Mouse (Mus musculus) skeletal muscle tissue, adult 2 months (tissue): ENCODE data around the gene Tmem119.
"Not testable (repeated sequence)": the region's sequence is repeated elsewhere in the genome, so short reads cannot be mapped to it uniquely, and the experiment has no call there.

Experiments used
- DNase-seq: peaks from one replicate; pipeline ENCODE4 v3.0.0-alpha.2; 2012; ENCODE audit warnings: low read depth, low spot score

Gene Tmem119

DNA sequence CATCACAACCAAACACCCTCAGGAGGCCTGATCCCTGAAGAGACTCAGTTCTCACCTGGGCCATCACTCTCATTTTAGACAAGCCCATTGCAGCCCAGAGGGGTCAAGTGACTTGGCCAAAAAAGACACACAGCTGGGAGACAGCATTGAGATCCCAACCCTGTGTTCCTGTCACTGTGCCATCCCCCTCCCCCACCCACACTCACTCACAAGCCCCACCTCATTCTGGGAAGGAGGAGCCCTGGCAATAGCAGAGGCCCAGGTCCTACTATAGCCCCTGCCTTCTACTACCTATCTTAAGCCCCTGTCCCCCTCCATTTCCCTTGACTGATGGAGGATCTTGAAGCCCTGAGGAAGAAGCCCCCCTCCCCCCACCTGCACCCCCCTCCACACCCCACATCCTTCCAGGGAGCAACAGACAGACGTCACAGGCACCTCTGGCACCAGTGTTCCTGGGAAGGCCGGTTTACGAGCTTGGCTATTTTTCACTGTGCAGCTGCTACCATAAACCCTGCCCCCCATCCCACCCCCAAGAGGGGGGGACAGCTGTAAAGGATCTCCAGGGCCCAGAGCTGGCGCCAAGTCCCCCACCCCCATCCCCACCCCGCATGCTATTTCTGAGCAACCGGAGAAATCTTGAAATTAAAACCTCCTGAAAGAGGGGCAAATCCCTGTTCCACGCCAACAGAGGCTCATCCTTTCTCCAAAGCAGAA is 11.1 kb downstream of the Tmem119 start:
- no peak for DNase-seq

DNA sequence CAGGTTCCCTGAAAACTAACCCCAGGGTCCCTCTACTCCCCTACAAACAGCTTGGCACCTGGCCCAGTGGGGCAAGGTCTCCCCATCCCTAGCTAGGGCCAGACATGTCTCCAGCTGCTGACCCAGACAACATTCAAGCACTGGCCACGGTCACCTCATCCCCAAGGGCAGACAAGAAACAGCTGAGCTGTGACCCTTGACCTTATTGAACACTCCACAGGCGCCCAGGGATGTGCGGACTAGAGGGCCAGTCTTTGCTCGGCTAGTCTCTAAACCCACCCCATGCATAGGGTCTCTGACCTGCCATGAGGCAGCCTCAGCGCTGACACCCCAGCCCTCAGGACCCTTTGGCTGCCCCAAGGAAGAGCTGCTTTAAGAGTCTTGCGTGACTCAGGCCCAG is 11.7 kb downstream of the Tmem119 start:
- DNase-seq, result no peak

- no peak for DNase-seq
Measured at GRCm38 (mm10) chr5:113786985-113787384, 13.3 kb downstream of the Tmem119 start.

DNA sequence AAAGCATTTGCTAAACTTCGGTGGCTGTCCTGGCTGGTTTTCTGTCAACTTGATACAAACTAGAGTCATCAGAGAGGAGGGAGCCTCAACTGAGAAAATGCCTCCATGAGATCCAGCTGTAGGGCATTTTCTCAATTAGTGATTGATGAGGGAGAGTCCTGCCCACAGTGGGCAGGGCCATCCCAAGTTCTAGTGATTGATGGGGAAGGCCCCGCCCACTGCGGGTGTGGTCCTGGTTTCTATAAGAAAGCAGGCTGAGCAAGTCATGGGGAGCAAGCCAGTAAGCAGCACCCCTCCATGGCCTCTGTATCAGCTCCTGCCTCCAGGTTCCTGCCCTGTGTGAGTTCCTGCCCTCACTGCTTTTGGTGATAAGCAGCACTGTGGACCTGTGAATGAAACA is 16.2 kb downstream of the Tmem119 start:
- DNase-seq, result not testable (repeated sequence)

- DNase-seq, result peak; percentile 51
Measured at GRCm38 (mm10) chr5:113783581-113784001, 16.7 kb downstream of the Tmem119 start.

GRCm38 (mm10) chr5:113782624-113783023 is 17.7 kb downstream of the Tmem119 start:
- DNase-seq, result no peak

- no peak for DNase-seq
Measured at GRCm38 (mm10) chr5:113781875-113782274, 18.4 kb downstream of the Tmem119 start.

DNA sequence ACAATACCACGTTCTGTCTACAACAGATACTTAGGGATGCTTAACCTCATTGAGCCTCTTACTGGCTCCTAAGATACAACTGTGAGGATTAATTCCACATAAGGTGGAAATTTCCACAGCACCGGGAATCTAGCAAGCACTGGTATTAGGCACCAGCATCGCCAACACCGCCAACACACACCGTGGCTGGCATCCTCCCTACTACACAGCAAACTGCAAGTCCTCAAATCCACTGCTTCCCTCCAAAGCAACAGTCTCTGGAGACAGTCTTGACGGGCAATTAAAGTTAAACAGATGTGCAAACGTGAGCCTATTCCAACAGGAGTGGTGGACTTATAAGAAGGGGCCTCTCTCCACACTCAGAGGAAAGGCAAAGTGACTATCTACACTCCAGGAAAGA is 19.1 kb downstream of the Tmem119 start:
- DNase-seq, result no peak

GRCm38 (mm10) chr5:113780763-113781162 is 19.6 kb downstream of the Tmem119 start:
- DNase-seq, result no peak

DNA sequence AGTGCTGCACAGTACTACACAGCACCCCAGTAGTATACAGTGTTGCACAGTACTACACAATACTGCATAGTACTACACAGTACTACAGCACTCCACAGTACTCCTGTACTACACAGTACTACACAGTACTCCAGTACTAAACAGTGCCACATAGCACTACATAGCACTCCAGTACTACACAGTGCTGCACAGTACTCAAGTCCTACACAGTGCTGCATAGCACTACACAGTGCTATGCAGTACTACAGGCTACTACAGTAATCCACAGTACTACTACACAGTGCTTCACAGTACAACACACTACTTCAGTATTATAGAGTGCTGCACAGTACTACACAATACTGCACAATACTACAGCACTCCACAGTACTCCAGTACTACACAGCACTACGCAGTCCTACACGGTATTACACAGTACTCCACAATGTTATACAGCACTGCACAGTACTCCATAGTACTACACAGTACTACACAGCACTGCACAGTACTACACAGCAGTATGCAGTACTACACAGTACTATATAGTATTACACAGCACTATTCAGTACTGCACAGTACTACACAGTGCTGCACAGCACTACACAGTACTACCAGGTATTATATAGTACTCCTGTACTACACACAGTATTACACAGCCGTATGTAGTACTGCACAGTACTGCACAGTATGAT is 20.1 kb downstream of the Tmem119 start:
- DNase-seq, result no peak

DNA sequence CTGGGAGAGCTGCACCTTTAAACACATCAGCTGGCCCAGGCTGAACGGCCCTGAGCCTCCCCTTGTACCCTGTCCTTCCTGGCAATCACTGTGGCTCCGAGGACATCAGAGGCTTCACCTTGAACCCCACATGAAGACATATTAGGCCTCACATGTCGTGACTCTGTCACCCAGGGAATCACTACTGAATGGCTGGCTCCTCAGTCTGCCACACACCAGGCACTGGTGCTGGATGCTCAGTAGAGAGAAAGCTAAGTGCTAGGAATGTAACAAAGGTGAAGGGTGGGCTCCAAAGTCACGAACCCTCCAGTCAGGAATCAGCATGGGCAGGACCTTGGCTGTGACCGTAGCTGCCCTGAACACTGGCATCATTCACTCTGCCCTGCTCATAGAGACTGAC is 20.7 kb downstream of the Tmem119 start:
- DNase-seq, result no peak

DNA sequence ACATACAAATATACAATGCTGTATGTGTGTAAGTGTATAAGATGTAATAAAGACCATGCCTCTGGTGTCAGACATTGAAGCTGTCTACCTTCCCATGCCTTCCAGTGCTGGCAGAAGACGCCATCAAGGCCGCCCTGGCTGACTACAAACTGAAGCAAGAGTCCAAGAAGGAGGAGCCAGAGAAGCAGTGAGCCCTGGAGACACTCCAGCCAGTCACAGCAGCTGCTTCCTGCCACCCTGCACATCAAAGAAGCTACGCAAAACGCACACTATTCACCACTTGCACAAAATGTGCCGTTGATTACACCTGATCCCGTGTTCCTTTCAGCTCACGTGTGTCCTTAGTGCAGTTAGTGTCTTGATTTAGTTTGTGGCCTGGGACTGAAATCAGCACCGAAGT is 22.6 kb downstream of the Tmem119 start:
- DNase-seq, result not testable (repeated sequence)

DNA sequence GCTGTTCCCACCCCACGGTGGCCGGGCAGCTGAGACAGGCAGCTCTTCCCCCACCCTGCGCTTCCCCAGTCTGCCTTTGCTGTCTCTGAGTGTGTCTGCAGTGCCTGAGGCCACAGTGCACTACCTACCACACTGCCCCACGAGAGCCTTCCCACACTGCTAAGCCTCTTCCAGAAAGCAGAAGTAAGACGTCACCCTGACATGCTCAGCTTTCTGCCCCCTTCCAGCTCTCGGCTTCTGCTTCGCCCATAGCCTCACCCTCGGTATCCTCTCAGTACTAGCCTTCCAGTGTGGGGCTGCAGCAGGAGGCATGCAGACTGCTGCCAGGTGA is 23.5 kb downstream of the Tmem119 start:
- peak; percentile 38 for DNase-seq

DNA sequence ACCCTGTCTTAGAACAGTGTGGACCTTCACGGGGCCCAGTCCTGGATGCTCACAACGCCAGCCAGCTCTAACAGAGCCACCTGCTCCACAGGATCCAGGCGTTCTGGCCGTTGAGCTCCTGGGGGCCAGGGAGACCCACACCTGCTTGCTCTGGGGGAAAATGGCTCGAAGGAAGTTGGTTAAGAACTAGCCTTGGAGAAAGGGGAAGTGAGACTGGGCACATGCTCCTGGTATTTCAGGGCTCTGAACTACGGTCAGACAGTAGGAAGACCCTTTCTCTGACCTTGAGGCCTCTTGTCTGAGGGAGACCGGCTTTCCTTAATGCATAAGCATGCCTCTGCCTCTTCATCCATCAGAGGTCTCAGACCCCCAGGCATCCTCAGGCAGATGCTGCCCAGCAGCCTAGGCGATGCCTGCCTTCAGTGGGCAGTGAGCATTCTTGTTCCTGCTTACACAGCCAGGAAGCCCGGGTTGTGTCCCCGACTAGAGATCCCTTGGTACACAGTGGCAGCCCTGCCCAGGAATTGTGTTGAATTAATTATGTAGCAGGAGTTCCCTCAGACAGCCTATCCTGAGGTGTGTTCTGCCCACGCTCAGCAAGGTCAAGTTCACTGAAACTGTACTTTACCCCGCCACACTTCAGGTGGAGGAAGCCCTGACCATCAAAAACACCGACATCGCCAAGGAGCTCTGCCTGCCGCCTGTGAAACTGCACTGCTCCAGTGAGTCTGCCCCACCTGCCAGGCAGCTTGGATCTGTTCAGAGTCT is 24.0 kb downstream of the Tmem119 start:
- DNase-seq, result no peak

GRCm38 (mm10) chr5:113775585-113775984 is 24.7 kb downstream of the Tmem119 start:
- no peak for DNase-seq

DNA sequence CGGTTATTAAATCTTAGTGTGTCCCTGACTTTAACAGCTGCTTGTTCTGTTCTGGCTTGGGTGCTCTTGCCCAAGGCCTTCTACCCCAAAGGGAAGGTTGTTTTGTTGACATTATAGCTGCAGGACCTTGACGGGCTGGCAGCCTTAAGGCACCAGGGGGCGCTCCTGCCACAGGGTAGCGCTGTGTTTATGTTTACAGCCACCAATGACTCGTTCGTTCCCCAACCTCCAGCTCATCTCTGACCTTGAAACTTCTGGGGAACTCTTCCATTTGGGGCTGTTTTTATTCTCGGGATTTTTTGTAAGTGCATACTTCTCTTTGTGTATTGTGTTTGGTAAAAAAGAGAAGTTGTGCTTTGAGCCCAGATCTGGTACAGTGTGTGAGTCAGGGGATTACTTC is 26.7 kb downstream of the Tmem119 start:
- peak; percentile 72 for DNase-seq

- no peak for DNase-seq
Measured at GRCm38 (mm10) chr5:113772905-113773519, 27.3 kb downstream of the Tmem119 start.

- peak; percentile 94 for DNase-seq
Measured at GRCm38 (mm10) chr5:113772450-113772895, 27.8 kb downstream of the Tmem119 start, which contains the start of the genes Sart3 and Iscu. Sart3 (minus strand) TSS chr5:113772510. Iscu (plus strand) TSS chr5:113772748.

DNA sequence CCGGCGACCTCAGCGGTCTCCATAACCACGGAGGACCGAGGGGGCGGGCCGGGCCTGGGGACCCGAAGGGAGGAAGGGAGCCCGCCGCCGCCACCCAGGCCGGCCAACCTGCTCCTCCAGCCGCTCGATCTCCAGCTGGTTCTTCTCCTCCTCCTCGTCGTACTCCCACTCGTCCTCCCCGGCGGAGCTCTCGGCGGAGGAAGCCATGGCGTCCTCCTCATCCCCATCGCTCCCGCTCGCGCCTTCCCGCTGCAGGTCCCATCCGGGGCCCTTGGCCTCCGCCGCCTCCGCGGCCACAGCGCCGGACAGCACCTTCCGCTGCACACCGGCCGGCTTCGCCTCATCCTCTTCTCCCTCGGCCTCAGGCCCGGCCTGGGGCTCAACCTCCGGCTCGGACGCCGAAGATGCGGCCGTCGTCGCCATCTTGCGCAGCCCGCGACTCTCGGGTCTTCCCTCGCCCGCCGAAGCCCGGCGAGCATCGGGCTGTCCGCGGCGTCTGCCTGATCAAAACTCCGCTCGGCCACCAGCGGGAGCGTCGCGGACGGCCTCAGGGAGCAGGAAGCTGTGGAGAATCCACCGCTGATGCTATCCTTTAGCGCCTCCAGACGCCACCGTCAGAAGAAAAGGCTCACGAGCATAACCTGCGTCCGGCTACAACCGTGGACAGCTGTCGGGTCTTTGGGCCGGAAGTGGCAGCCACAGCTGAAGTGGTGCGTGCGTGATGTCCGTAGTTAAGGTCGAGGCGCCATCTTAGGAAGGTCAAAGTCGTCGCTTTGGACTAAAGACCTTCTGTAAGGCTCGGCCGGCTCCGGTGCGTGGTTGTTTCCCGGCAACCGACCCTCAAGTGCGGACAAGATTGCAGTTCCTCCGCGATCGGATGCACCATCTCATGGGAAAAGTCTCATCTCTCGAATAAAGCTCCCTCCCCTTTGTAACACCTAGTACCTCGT is 28.8 kb downstream of the Tmem119 start:
- DNase-seq, result peak; percentile 90

DNA sequence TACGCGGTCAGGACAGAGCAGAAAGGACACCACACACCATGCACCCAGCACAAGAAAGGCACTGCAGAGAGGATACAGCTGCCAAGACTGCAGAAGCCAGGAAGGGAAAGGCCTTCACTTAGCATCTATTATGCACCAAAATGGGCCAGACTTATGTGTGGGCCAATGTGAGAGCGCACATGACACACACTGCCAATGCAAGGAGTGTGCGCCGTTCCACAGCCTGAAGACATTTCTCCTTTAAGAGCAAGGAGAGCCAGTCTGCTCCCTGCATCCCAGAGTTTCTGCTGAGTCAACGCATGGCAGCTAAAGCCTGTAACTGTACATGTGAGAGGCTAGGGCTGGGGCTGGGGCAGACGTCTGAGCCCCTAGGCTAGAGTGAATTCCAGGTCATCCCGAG is 31.5 kb downstream of the Tmem119 start:
- DNase-seq, result no peak
